Mouse (Mus musculus) B cell, adult 2 months (primary cell): Measurements from ENCODE around the gene Arhgef3.
A peak's percentile ranks its signal among the peaks of the same experiment; 100 is the strongest.

Experiments
- DNase-seq, 2 experiments: peaks; one replicate each; pipeline ENCODE4 v3.0.0; 2022

Arhgef3 gene

GRCm38 (mm10) chr14:27114362-27115274, at the start of gene Arhgef3:
Gene Arhgef3, plus strand, starts transcription at chr14:27114899.
- peak; percentile 15 to 28 for DNase-seq

- DNase-seq, result no peak
Measured at GRCm38 (mm10) chr14:27066171-27066929, 48.3 kb upstream of the Arhgef3 start.

DNA sequence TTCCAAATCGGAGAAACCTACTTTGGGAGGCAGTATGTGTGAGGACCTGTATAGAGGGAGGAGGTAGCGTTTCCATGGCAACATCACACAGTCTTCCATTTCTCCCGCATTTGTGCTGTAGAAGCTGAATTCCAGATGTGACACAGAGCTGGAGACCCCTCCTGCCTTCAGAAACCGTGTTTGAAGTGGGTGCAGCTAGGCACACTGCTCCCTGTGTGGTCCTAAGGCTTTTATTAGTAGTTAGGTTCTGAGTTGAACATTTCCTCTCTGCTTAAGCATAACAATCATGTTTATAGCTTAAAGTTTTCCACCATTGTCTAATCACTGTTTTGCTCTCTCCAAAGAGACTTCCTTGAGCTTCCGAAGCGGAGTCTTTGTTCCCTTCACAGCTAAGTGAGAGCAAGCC, 46.8 kb upstream of the Arhgef3 start:
- DNase-seq, result no peak

- DNase-seq, result no peak
Measured at GRCm38 (mm10) chr14:27069434-27070097, 45.1 kb upstream of the Arhgef3 start.

GRCm38 (mm10) chr14:27070128-27070527, 44.6 kb upstream of the Arhgef3 start:
- no peak for DNase-seq

- no peak for DNase-seq
Measured at GRCm38 (mm10) chr14:27070758-27071157, 43.9 kb upstream of the Arhgef3 start.

DNA sequence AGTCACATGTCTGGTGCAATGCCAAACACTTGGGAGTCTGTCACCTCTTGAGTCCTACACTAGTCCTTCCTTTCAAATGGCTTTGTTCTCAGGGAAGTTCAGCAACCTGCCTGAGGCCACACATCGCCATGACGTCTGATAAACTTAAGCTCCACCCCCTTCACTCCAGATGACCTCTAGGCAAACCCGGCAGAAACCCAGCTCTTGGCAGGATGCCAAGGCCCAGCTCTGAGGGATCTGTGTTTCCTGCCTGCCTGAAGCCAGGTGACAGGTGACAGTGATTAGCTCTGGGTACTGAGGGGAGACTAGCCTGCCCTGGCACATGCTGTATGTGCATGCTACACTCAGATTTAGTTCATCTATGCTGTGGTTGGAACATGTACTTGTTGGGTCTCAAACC, 42.7 kb upstream of the Arhgef3 start:
- DNase-seq, result no peak

- no peak for DNase-seq
Measured at GRCm38 (mm10) chr14:27075084-27075483, 39.6 kb upstream of the Arhgef3 start.

GRCm38 (mm10) chr14:27075909-27076521, 38.7 kb upstream of the Arhgef3 start:
- DNase-seq, result no peak

DNA sequence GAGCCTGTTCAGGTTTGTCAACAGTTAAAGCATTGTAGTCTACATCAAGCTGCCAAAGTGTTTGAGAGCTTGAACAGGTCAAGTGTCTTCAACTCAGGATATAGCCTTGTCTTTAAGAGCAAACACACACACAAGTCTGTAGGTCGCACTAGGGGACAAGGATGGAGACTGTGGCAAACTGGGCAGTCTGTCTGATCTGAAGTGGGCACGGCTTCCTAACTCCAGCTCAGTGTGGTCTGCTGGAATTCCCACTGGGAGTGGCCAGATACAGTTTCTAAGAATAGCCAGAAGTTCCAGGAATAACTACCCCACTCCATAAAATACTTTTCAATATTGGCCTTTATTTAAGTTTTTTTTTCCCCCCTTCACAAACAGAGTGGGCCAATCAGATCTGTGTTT, 38.2 kb upstream of the Arhgef3 start:
- DNase-seq, result no peak

DNA sequence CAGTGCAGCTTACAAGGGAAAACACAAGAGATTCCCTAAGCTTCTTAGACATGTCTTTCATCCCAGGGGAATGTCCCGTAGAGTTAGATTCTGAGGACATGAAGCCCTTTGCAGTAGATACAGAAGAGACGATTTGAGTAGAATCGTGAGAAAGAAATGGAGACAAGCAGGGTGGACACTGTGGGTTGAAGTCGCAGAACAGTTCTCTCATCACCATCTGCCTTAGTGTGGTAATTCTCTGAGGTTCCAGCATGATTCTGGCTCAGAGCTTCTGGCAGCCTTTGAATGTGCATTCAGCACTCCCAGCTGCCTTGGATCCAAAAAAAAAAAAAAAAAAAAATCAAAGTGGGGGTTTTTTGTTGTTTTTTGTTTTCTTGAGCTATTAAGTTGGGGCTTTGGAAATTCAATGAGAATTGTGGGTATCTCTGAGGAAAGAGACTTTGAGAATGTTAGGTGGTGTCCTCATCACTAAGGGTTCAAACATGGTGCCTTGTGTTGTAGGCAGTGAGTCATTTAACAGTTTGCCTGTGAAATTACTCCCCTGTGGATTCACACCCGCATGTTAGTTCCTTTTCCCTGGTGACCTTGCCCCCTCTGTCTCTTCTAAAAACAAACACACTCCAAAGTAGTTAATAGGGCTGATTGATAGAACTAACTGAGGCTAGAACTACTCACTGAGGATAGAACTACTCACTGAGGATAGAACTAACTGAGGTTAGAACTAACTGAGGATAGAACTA, 33.0 kb upstream of the Arhgef3 start:
- no peak for DNase-seq

GRCm38 (mm10) chr14:27085471-27085870, 29.2 kb upstream of the Arhgef3 start:
- DNase-seq, result no peak

DNA sequence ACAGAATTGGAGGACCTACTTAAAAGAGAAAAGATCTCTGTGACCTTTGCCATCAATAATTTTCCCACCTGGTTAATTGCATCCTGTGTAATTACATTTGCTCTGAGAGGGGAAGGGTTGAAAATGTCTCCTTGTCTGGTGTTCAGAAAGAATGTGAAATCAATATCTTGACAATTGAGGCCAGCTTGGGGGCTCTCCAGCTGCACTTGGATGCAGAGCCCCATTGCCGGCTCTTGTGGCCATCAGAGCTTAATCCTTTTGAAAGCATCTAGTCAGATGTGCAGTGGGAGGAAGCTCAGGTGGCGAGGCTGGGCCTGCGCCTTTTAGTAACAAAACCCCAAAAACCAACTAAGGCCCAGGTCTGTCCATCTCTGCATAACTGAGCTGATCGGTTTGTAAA, 28.7 kb upstream of the Arhgef3 start:
- no peak for DNase-seq

GRCm38 (mm10) chr14:27094247-27094646, 20.5 kb upstream of the Arhgef3 start:
- DNase-seq, result no peak

- DNase-seq, result no peak
Measured at GRCm38 (mm10) chr14:27096133-27096532, 18.6 kb upstream of the Arhgef3 start.

GRCm38 (mm10) chr14:27096779-27097178, 17.9 kb upstream of the Arhgef3 start:
- peak; percentile 76 to 78 for DNase-seq

DNA sequence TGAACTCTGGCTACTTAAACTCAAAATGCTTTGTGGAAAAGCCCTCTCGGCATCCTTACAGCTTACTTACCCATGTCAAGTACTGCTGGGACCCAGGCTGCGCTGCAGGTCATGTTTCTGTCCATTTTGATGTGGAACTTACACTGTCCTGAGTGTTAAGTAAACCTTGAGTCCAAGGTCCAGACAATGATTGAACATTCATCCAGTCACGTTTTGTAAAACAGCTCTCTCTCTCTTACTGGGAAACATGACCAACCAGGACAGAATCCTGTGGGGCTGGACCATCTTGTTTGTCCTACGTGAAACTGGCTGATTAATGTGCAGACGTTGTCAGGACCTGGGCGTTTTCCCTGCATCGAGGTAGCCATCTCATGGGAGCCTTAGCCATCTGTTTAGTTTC, 13.0 kb upstream of the Arhgef3 start:
- no peak for DNase-seq

GRCm38 (mm10) chr14:27102720-27103119, 12.0 kb upstream of the Arhgef3 start:
- no peak for DNase-seq

DNA sequence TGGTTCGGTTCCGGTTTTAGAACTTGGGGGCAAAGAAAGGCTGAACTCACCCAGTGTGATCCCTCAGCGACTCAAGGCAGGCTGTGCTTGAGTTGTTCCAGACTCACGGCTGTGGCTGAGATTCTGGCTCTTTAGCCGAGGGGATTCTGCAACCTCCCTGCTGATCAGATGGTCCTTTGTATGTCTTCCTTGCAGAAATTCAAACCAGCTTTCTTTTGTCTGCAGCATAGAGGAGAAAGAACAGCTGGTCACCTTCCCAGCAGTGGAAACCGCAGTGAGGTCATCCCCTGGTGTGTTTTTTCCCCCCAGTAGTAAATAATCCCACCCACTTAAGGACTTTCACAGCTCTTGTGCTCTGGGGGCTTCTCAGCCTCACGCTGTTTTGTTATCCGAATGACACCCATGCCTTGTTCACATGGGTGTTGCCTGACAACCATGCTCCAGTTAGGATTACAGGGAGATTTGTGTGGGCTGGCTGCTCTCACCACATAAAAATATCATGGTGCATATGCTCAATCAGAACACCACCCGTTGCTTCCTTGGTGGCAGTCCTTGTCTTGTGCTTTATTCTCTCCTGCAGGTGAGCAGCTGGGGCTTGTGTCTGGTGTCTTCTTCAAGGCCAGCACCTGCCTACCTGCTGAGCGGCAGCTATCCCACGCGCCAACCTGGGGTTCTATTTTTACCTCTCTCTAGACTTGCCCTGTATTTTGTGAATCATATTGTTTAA, 8.8 kb upstream of the Arhgef3 start:
- no peak for DNase-seq

- DNase-seq, result no peak
Measured at GRCm38 (mm10) chr14:27108748-27109504, 5.8 kb upstream of the Arhgef3 start.

DNA sequence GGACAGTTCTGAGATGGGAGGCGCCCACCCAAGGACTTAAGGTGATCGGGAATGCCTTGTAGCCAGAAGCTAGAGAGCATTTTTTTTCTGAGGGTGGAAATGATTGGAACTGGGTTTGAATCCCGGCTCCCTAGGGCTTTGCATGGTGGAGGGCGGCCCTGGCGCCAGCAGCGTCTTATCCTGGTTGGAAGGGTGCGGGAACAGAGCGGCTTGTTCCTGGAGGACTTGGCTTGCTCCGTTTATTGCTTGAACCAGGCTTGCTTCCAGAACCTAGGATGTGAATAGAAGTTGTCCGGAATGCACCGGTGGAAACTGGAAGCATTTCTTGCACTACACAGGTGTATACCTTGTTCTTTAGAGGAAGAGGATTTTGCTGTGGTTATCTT, 569 bp downstream of the Arhgef3 start:
- no peak for DNase-seq
